Mouse (Mus musculus): ENCODE results near the gene Rnase1. TPM values are rescaled to one million over a fixed set of nuclear protein-coding genes. Genes with fewer than 3 reads are reported as not detected.
"Not testable (repeated sequence)": the region's sequence is repeated elsewhere in the genome, so short reads cannot be mapped to it uniquely, and the experiment has no call there.

Rnase1 gene
- polyA plus RNA-seq (2015; fragmentation: Nextera tagmentation; extraction: Ambion mirVana), result 0.14 TPM in 1 of 2 replicates, not detected in the other

- ATAC-seq (ENCODE audit: low FRiP score, low read depth), result no peak
- Histone ChIP-seq H3K4me3 (no peak within 1 kb of the TSS), H3K27ac (no peak within 1 kb of the TSS), H3K9ac (no peak within 1 kb of the TSS), H3K4me1 (no peaks in the 10 kb centered on the region), H3K9me3 (no peaks in the 10 kb centered on the region), H3K27me3 (no peaks in the 10 kb centered on the region), H3K4me2 (replicated peaks) (no peak within 1 kb of the TSS), H3K36me3 (no peaks in the 10 kb centered on the region)
- 61% methylated on average over 2 of the region's 2 CpGs for WGBS
Measured at GRCm38 (mm10) chr14:51146685-51147084, at the start of gene Rnase1. TSS of gene Rnase1 (minus strand) at chr14:51146785.

DNA sequence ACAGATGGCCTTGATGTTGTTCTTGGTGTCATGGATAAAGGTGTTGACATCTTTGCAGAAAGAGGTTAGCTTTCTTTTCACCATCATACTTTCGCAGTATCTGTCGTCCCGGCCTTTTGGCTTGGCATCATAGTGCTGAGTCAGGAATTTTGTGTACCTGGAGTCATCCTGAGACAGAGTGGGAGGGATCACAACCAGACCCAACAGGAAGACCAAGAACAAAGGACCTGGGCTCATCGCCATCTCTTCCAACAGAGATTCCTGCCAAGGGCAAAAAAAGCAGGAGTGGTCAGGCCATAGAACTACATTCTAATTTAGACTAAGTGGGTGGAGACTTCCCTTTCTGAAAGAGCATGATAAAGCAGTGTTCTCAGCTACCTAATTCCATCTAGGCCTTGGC lies 49.1 kb upstream of the Rnase1 start:
- Histone ChIP-seq H3K4me1 (no peaks in the 10 kb centered on the region), H3K9me3 (no peaks in the 10 kb centered on the region), H3K27ac (no peak overlapping the region), H3K4me2 (replicated peaks) (no peak overlapping the region), H3K27me3 (no peaks in the 10 kb centered on the region), H3K4me3 (no peak overlapping the region), H3K9ac (no peak overlapping the region), H3K36me3 (no peaks in the 10 kb centered on the region)
- no peak for ATAC-seq (ENCODE audit: low FRiP score, low read depth)
- 86% methylated on average over 4 of the region's 4 CpGs for WGBS

DNA sequence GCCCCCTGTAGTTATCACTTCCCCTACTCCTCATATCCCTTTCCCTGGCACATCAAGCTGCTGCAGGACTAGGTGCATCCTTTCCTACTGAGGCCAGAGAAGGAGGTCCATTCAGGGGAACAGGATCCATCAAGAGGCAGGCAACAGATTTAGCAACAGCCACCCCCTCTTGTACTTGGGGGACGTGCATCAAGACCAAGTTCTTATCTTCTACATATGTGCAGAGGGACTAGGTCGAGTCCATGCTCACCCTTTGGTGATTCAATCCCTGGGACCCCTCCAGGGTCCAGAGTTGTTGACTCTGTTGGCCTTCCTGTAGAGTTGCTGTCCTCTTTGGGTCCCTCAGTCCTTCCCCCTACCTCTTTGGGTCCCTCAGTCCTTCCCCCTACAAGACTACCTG lies 34.5 kb upstream of the Rnase1 start:
- H3K4me3 ChIP-seq; H3K27me3 ChIP-seq; H3K27ac ChIP-seq; H3K4me2 ChIP-seq (replicated peaks); ATAC-seq (ENCODE audit: low FRiP score, low read depth); H3K9me3 ChIP-seq; H3K36me3 ChIP-seq; H3K4me1 ChIP-seq; H3K9ac ChIP-seq: not testable (repeated sequence)
- 71% methylated on average over 2 of the region's 2 CpGs for WGBS

GRCm38 (mm10) chr14:51173843-51174242 lies 27.3 kb upstream of the Rnase1 start:
- ATAC-seq (ENCODE audit: low FRiP score, low read depth), result no peak
- H3K4me3 ChIP-seq, result no peak overlapping the region
- H3K36me3 ChIP-seq, result no peaks in the 10 kb centered on the region
- H3K27ac ChIP-seq, result no peak overlapping the region
- H3K4me2 ChIP-seq (replicated peaks), result no peak overlapping the region
- H3K9ac ChIP-seq, result no peak overlapping the region
- no peaks in the 10 kb centered on the region for H3K4me1 ChIP-seq
- H3K9me3 ChIP-seq, result no peaks in the 10 kb centered on the region
- WGBS, result 64% methylated on average over 4 of the region's 4 CpGs
- no peaks in the 10 kb centered on the region for H3K27me3 ChIP-seq

GRCm38 (mm10) chr14:51172947-51173346 lies 26.4 kb upstream of the Rnase1 start:
- H3K27ac ChIP-seq; H3K9me3 ChIP-seq; H3K4me1 ChIP-seq; H3K4me2 ChIP-seq (replicated peaks); H3K27me3 ChIP-seq; ATAC-seq (ENCODE audit: low FRiP score, low read depth); H3K4me3 ChIP-seq; H3K36me3 ChIP-seq; H3K9ac ChIP-seq: not testable (repeated sequence)
- WGBS, result 54% methylated on average over 4 of the region's 4 CpGs

DNA sequence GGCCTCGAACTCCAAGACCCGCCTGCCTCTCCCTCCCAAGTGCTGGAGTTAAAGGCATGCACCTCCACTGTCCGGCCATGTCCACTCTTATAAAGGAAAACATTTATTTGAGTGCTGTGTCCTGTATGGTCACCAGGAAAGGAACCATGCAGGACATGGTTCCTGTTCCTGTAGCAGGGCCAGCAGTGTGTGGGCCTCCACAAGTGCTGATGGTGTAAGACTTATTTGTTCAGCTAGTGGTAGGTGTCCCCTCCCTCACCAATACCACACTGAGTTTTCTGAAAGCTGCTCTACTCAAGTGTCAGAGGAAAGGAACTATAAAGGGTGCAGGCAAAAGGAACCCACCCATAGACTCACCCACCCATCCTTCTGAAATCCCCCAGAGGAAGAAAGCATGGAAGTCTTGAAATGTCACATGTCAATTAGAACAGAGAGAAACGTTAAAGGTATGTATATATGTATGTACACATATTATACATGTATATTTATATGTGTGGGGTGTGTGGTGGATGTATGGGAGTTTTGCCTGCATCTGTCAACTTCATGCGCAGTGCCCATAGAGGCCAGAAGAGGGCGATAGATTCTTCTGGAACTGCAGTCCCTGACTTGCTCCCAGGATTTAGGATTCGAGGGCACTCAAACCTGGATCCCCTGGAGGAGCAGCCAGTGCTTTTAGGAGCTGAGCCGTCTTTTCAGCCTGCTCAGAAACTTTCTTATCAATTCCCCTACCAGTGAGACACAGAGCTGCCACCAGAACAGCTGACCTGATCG lies 25.7 kb upstream of the Rnase1 start:
- 35% methylated on average over 9 of the region's 9 CpGs for WGBS
- not testable (repeated sequence) for H3K4me3 ChIP-seq; H3K27me3 ChIP-seq; H3K27ac ChIP-seq; H3K36me3 ChIP-seq; ATAC-seq (ENCODE audit: low FRiP score, low read depth); H3K9me3 ChIP-seq; H3K4me1 ChIP-seq; H3K9ac ChIP-seq; H3K4me2 ChIP-seq (replicated peaks)

DNA sequence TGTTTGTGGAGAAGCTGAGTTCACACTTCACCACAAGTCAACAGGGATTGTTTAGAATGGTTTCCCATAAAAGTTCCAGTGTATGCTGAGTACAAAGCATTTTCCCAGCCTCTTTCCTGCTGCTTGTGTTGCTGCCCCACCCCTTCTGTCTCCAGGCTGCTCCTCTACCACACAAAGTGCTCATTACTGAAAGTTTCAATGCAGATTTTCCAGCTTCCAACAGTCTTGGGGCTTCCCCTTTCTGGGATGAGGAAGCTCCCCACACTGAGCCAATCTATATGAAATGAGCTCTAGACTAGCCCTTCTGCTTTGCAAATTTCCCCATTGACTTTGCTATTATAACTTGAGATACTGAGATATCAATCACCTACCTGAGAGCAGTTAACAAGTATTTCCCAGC lies 19.5 kb upstream of the Rnase1 start:
- no peak overlapping the region for H3K4me2 ChIP-seq (replicated peaks)
- no peak overlapping the region for H3K27ac ChIP-seq
- H3K9ac ChIP-seq, result no peak overlapping the region
- no peak; the same call in 1 of the 2 replicates for ATAC-seq (ENCODE audit: low FRiP score, low read depth)
- no peaks in the 10 kb centered on the region for H3K27me3 ChIP-seq
- no peak overlapping the region for H3K4me3 ChIP-seq
- no peaks in the 10 kb centered on the region for H3K36me3 ChIP-seq
- no peaks in the 10 kb centered on the region for H3K9me3 ChIP-seq
- H3K4me1 ChIP-seq, result no peaks in the 10 kb centered on the region

DNA sequence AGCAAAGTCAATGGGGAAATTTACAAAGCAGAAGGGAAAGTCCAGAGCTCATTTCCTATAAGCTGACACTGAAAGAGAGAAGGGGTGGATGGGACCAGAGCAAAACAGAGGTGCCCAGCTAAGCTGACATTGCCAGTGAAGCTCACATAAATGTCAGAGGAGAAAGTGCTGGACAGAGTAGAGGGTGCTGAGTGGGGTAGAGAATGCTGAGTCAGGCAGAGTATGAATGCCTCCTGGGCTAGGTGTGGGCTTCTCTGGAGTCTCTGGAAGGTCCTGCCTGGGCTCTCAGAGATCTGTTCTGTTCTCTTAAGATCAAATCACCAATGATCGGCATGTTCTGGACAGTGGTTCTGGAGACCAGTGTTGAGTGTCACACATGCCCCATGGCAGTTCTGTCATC lies 18.9 kb upstream of the Rnase1 start:
- 92% methylated on average over 1 of the region's 1 CpGs for whole genome bisulfite sequencing
- Histone ChIP-seq H3K4me2 (replicated peaks) (no peak overlapping the region), H3K27ac (no peak overlapping the region), H3K36me3 (no peaks in the 10 kb centered on the region), H3K4me1 (no peaks in the 10 kb centered on the region), H3K9me3 (no peaks in the 10 kb centered on the region), H3K9ac (no peak overlapping the region), H3K4me3 (no peak overlapping the region), H3K27me3 (no peaks in the 10 kb centered on the region)
- ATAC-seq (ENCODE audit: low FRiP score, low read depth), result no peak

DNA sequence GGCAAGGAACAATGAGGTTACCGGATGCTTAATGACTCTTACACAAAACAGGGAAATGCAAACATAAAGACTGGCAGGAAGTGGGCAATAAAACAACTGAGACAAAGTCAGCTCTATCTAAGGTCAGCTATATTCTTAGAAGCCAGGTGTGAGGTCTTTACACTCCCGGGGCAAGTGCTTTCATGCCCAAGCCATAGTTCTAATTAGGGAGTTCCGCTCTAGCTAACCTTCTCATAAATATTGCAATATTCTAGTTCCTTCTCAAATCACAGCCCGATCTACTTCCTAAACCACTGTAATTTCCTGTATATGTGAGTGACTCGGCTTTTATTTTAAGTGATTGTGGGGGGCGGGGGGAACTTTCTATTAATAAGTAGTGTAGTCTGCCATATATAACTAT lies 16.7 kb upstream of the Rnase1 start:
- not testable (repeated sequence) for H3K36me3 ChIP-seq; H3K9ac ChIP-seq; H3K9me3 ChIP-seq; H3K27ac ChIP-seq; H3K4me2 ChIP-seq (replicated peaks); H3K4me3 ChIP-seq; H3K4me1 ChIP-seq; ATAC-seq (ENCODE audit: low FRiP score, low read depth); H3K27me3 ChIP-seq
- 62% methylated on average over 6 of the region's 6 CpGs for WGBS

- H3K9me3 ChIP-seq; H3K36me3 ChIP-seq; H3K9ac ChIP-seq; H3K27me3 ChIP-seq; H3K4me1 ChIP-seq; H3K27ac ChIP-seq; H3K4me3 ChIP-seq; ATAC-seq (ENCODE audit: low FRiP score, low read depth); H3K4me2 ChIP-seq (replicated peaks): not testable (repeated sequence)
- WGBS, result 91% methylated on average over 3 of the region's 3 CpGs
Measured at GRCm38 (mm10) chr14:51161976-51162375, 15.4 kb upstream of the Rnase1 start, which contains the start of gene Rnase2b. TSS of gene Rnase2b (plus strand) at chr14:51162260.

DNA sequence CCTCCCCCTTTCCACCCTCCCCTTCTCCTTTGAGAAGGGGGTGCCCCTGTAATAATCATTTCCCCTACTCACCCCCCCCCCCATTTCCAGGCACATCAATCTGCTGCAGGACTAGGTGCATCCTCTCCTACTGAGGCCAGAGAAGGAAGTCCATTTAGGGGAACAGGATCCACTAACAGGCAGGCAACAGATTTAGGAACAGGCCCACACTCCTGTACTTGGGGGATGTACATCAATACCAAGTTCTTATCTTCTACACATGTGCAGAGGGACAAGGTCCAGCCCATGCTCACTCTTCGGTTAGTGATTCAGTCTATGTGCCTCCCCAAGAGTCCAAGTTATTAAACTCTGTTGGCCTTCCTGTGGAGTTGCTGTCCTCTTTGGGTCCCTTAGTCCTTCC lies 10.5 kb upstream of the Rnase1 start:
- no peaks in the 10 kb centered on the region for H3K9me3 ChIP-seq
- H3K4me3 ChIP-seq, result no peak overlapping the region
- H3K27ac ChIP-seq, result no peak overlapping the region
- no peaks in the 10 kb centered on the region for H3K36me3 ChIP-seq
- no peak overlapping the region for H3K9ac ChIP-seq
- ATAC-seq (ENCODE audit: low FRiP score, low read depth), result no peak
- WGBS, result 94% methylated on average over 1 of the region's 1 CpGs
- no peaks in the 10 kb centered on the region for H3K4me1 ChIP-seq
- no peak overlapping the region for H3K4me2 ChIP-seq (replicated peaks)
- H3K27me3 ChIP-seq, result no peaks in the 10 kb centered on the region

- Histone ChIP-seq H3K27ac (no peak overlapping the region), H3K9me3 (no peaks in the 10 kb centered on the region), H3K9ac (no peak overlapping the region), H3K4me3 (no peak overlapping the region), H3K27me3 (no peaks in the 10 kb centered on the region), H3K36me3 (no peaks in the 10 kb centered on the region), H3K4me1 (no peaks in the 10 kb centered on the region), H3K4me2 (replicated peaks) (no peak overlapping the region)
- no peak for ATAC-seq (ENCODE audit: low FRiP score, low read depth)
- WGBS, result 35% methylated on average over 4 of the region's 4 CpGs
Measured at GRCm38 (mm10) chr14:51156736-51157068, 10.1 kb upstream of the Rnase1 start.

DNA sequence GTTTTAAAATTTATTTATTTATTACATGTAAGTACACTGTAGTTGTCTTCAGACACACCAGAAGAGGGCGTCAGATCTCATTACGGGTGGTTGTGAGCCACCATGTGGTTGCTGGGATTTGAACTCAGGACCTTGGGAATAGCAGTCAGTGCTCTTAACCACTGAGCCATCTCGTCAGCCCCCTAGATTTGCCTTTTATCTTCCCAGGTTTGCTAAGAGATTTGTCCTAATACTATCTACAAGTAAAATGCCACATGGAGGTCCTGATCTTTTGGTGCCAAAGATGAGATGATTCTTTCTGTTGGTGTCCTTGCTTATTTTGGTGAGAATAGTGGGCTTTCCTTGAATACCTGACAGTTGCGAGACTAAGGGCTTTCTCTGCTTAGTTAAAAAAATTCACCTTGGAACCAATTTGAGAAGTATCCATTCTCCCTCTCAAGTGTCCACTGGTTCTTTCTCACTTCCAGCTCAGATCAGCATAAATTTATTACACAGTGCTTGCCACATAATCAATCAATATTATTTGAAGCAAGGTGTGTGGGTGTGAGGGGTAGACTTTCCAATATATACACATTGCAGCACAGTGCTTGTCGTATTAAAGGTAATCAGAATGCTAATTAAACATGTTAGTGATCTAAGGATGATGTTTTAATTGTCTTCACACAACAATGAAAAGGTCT lies 9.6 kb upstream of the Rnase1 start:
- Histone ChIP-seq H3K4me1 (no peaks in the 10 kb centered on the region), H3K9ac (no peak overlapping the region), H3K4me3 (no peak overlapping the region), H3K9me3 (no peaks in the 10 kb centered on the region), H3K36me3 (no peaks in the 10 kb centered on the region), H3K27ac (no peak overlapping the region), H3K4me2 (replicated peaks) (no peak overlapping the region), H3K27me3 (no peaks in the 10 kb centered on the region)
- no peak for ATAC-seq (ENCODE audit: low FRiP score, low read depth)
- WGBS, result 82% methylated on average over 5 of the region's 5 CpGs

Measured in limb, embryonic 13.5 days (tissue).